Mouse (Mus musculus) myocyte (in vitro differentiated cells): ENCODE data around the gene Rps6kb2. TPM values are rescaled to one million over a fixed set of nuclear protein-coding genes. Genes with fewer than 3 reads are reported as not detected.

Experiments used
- H3K27me3 ChIP-seq: one replicate; pipeline ENCODE4 v1.6.1; 2011; ENCODE audit not compliant: control insufficient read depth, insufficient read depth, insufficient read length
- H3K36me3 ChIP-seq: one replicate; pipeline ENCODE4 v1.6.1; 2011; ENCODE audit not compliant: control insufficient read depth, insufficient read depth
- H3K4me2 ChIP-seq: one replicate; pipeline ENCODE4 v1.6.1; 2011; ENCODE audit warnings: low read depth, control low read depth
- H3K4me3 ChIP-seq: one replicate; pipeline ENCODE4 v1.5.1; 2011; ENCODE audit warnings: mild to moderate bottlenecking, control low read depth, moderate library complexity
- H3K79me2 ChIP-seq: one replicate; pipeline ENCODE4 v1.6.1; 2011; ENCODE audit not compliant: control insufficient read depth, insufficient read depth
- H3ac ChIP-seq: one replicate; pipeline ENCODE4 v1.6.1; 2011; ENCODE audit not compliant: control insufficient read depth, insufficient read length
- CEBPB ChIP-seq: IDR thresholded peaks from 2 replicates; pipeline ENCODE4 v1.6.1; 2011; ENCODE audit warnings: mild to moderate bottlenecking, moderate library complexity; ENCODE audit not compliant: poor library complexity, insufficient read depth, severe bottlenecking
- E2F4 ChIP-seq: IDR thresholded peaks from one replicate; pipeline ENCODE4 v1.6.1; 2011; ENCODE audit warnings: mild to moderate bottlenecking, control low read depth, moderate library complexity; ENCODE audit not compliant: insufficient read depth
- MAX ChIP-seq: IDR thresholded peaks from one replicate; pipeline ENCODE4 v1.6.1; 2011; ENCODE audit warnings: low read depth, mild to moderate bottlenecking, control low read depth
- MYOD1 ChIP-seq, 3 experiments: IDR thresholded peaks; one replicate each; pipeline ENCODE4 v1.6.1; 2011; ENCODE audit warnings: control low read depth in 2 of 3, low read depth in 2 of 3, mild to moderate bottlenecking in 2 of 3, moderate library complexity in 1 of 3; ENCODE audit not compliant: insufficient read length in 2 of 3, control insufficient read depth in 1 of 3
- MYOG ChIP-seq, 3 experiments: IDR thresholded peaks; one replicate each; pipeline ENCODE4 v1.6.1; 2011; ENCODE audit warnings: control low read depth in 2 of 3, low read depth in 2 of 3, mild to moderate bottlenecking in 2 of 3; ENCODE audit not compliant: insufficient read length in 2 of 3, control insufficient read depth in 1 of 3, insufficient read depth in 1 of 3
- POLR2A ChIP-seq: IDR thresholded peaks from one replicate; pipeline ENCODE4 v1.6.1; 2011; ENCODE audit warnings: low read depth, mild to moderate bottlenecking, control low read depth, moderate library complexity; ENCODE audit not compliant: insufficient read length
- POLR2AphosphoS2 ChIP-seq: IDR thresholded peaks from one replicate; pipeline ENCODE4 v1.6.1; 2011; ENCODE audit warnings: low read depth, control low read depth; ENCODE audit not compliant: insufficient read length
- REST ChIP-seq: IDR thresholded peaks from one replicate; pipeline ENCODE4 v1.6.1; 2011; ENCODE audit warnings: mild to moderate bottlenecking, control low read depth, moderate library complexity; ENCODE audit not compliant: insufficient read depth, insufficient read length
- SRF ChIP-seq: IDR thresholded peaks from one replicate; pipeline ENCODE4 v1.6.1; 2011; ENCODE audit warnings: low read depth; ENCODE audit not compliant: control insufficient read depth, insufficient read length
- TCF12 ChIP-seq: IDR thresholded peaks from one replicate; pipeline ENCODE4 v1.6.1; 2011; ENCODE audit warnings: mild to moderate bottlenecking, control low read depth; ENCODE audit not compliant: poor library complexity, insufficient read depth, severe bottlenecking
- TCF3 ChIP-seq: IDR thresholded peaks from one replicate; pipeline ENCODE4 v1.6.1; 2011; ENCODE audit warnings: low read depth, control low read depth; ENCODE audit not compliant: insufficient read length
- USF1 ChIP-seq: IDR thresholded peaks from one replicate; pipeline ENCODE4 v1.6.1; 2011; ENCODE audit warnings: low read depth, mild to moderate bottlenecking, control low read depth, moderate library complexity
- polyA plus RNA-seq: library from polyadenylated mRNA; unstranded; fragments of >200 nt; fragmentation: generic; extraction: Trizol; gene quantifications from one replicate; pipeline ENCODE4 v1.2.1, GENCODE M21; 2012; ENCODE audit warnings: missing spikeins

Rps6kb2 gene
- polyA plus RNA-seq, 1 experiment, result 42.0 TPM

GRCm38 (mm10) chr19:4203604-4204326, 40.6 kb upstream of the Rps6kb2 start:
- Histone ChIP-seq H3K79me2 (peaks cover 17% of the 10 kb centered on the region), H3K36me3 (no peaks in the 10 kb centered on the region), H3ac (no peak overlapping the region), H3K4me3 (no peak overlapping the region), H3K4me2 (no peak overlapping the region), H3K27me3 (no peaks in the 10 kb centered on the region)
- TF ChIP-seq E2F4 (no peak), CEBPB (no peak), REST (no peak), POLR2AphosphoS2 (no peak)

- TF ChIP-seq POLR2A, result no peak
- TF ChIP-seq REST, result no peak
- TF ChIP-seq MYOD1 (IDR thresholded peaks at IDR 0.05; ENCODE audit: control insufficient read depth in 1 of 3, insufficient read length in 2 of 3, low read depth in 2 of 3), result no peak
- no peak for TF ChIP-seq SRF
- TF ChIP-seq POLR2AphosphoS2, result no peak
- TF ChIP-seq TCF3, result no peak
- TF ChIP-seq E2F4, result no peak
- TF ChIP-seq TCF12, result no peak
- no peak for TF ChIP-seq CEBPB
- TF ChIP-seq USF1, result no peak
- H3K4me2 ChIP-seq, result no peak overlapping the region
- no peak overlapping the region for H3K4me3 ChIP-seq
- peaks cover 17% of the 10 kb centered on the region for H3K79me2 ChIP-seq
- H3K27me3 ChIP-seq, result no peaks in the 10 kb centered on the region
- no peak overlapping the region for H3ac ChIP-seq
- no peaks in the 10 kb centered on the region for H3K36me3 ChIP-seq
Measured at GRCm38 (mm10) chr19:4203148-4203547, 40.0 kb upstream of the Rps6kb2 start.

GRCm38 (mm10) chr19:4202149-4202548, 39.0 kb upstream of the Rps6kb2 start:
- H3K79me2 ChIP-seq, result peaks cover 17% of the 10 kb centered on the region
- peaks cover 4% of the 10 kb centered on the region for H3K36me3 ChIP-seq
- H3K27me3 ChIP-seq, result no peaks in the 10 kb centered on the region
- H3K4me2 ChIP-seq, result peak overlapping the region; percentile 100
- peak overlapping the region; percentile 20 for H3ac ChIP-seq
- TF ChIP-seq CEBPB, result no peak
- TF ChIP-seq MYOD1 (IDR thresholded peaks at IDR 0.05; ENCODE audit: control insufficient read depth in 1 of 3, insufficient read length in 2 of 3, low read depth in 2 of 3), result no peak
- TF ChIP-seq E2F4, result no peak
- no peak for TF ChIP-seq SRF
- no peak for TF ChIP-seq REST
- TF ChIP-seq TCF12, result no peak
- TF ChIP-seq MAX, result no peak
- TF ChIP-seq MYOG (IDR thresholded peaks at IDR 0.05; ENCODE audit: control insufficient read depth in 1 of 3, insufficient read depth in 1 of 3, insufficient read length in 2 of 3, low read depth in 2 of 3), result no peak
- no peak for TF ChIP-seq TCF3
- TF ChIP-seq USF1, result no peak
- no peak for TF ChIP-seq POLR2A
- TF ChIP-seq POLR2AphosphoS2, result no peak
- H3K4me3 ChIP-seq, result peak overlapping the region; percentile 69

- peaks cover 17% of the 10 kb centered on the region for H3K79me2 ChIP-seq
- H3K27me3 ChIP-seq, result no peaks in the 10 kb centered on the region
- H3K36me3 ChIP-seq, result peaks cover 5% of the 10 kb centered on the region
- TF ChIP-seq POLR2A, result peak; percentile 74
- peak; percentile 84 for TF ChIP-seq POLR2AphosphoS2
- no peak for TF ChIP-seq TCF3
- peak; percentile 100 for TF ChIP-seq USF1
- TF ChIP-seq SRF, result peak; percentile 42
- no peak for TF ChIP-seq MYOG (IDR thresholded peaks at IDR 0.05; ENCODE audit: control insufficient read depth in 1 of 3, insufficient read depth in 1 of 3, insufficient read length in 2 of 3, low read depth in 2 of 3)
- TF ChIP-seq E2F4, result peak; percentile 74
- H3K4me3 ChIP-seq, result peak within 1 kb of the TSS; percentile 69
- H3ac ChIP-seq, result peak within 1 kb of the TSS; percentile 20
- peak within 1 kb of the TSS; percentile 100 for H3K4me2 ChIP-seq
Measured at GRCm38 (mm10) chr19:4201291-4201909, 38.2 kb upstream of the Rps6kb2 start, which contains the start of gene Rad9a. Gene Rad9a, minus strand, starts transcription at chr19:4201662.

GRCm38 (mm10) chr19:4197180-4197579, 34.0 kb upstream of the Rps6kb2 start:
- peaks cover 35% of the 10 kb centered on the region for H3K79me2 ChIP-seq
- H3K4me2 ChIP-seq, result no peak overlapping the region
- H3ac ChIP-seq, result no peak overlapping the region
- peaks cover 23% of the 10 kb centered on the region for H3K36me3 ChIP-seq
- no peaks in the 10 kb centered on the region for H3K27me3 ChIP-seq
- H3K4me3 ChIP-seq, result no peak overlapping the region
- peak; percentile 55 for TF ChIP-seq POLR2AphosphoS2
- no peak for TF ChIP-seq MAX
- TF ChIP-seq POLR2A, result peak; percentile 9
- peak in 1 of 3 experiments; percentile 2 for TF ChIP-seq MYOD1 (IDR thresholded peaks at IDR 0.05; ENCODE audit: control insufficient read depth in 1 of 3, insufficient read length in 2 of 3, low read depth in 2 of 3)
